Mouse (Mus musculus) liver, embryonic 13.5 days (tissue): ENCODE data around the gene Nap1l4. TPM values are rescaled to one million over a fixed set of nuclear protein-coding genes. Genes with fewer than 3 reads are reported as not detected.

Experiments used
- ATAC-seq: fragments of 200-750 bp; cut with Nextera tagmentation; 2 replicates; pipeline ENCODE4 v1.8.0; 2017; ENCODE audit warnings: low read depth, mild to moderate bottlenecking, moderate number of reproducible peaks, moderate library complexity
- DNase-seq: peaks from one replicate; pipeline ENCODE4 v3.0.0; 2022
- H3K27ac ChIP-seq: fragments of 300-500 bp; sonication (generic); 2 replicates; pipeline ENCODE4 v1.5.1; 2015; ENCODE audit warnings: moderate library complexity, mild to moderate bottlenecking, inconsistent platforms
- H3K27me3 ChIP-seq: fragments of 300-500 bp; sonication (generic); 2 replicates; pipeline ENCODE4 v1.6.1; 2015; ENCODE audit warnings: mild to moderate bottlenecking, inconsistent platforms
- H3K36me3 ChIP-seq: fragments of 300-500 bp; sonication (generic); 2 replicates; pipeline ENCODE4 v1.6.1; 2015; ENCODE audit warnings: mild to moderate bottlenecking, inconsistent platforms
- H3K4me1 ChIP-seq: fragments of 300-500 bp; sonication (generic); replicated peaks from 2 replicates; pipeline ENCODE4 v1.6.1; 2015; ENCODE audit warnings: inconsistent platforms
- H3K4me2 ChIP-seq: fragments of 300-500 bp; sonication (generic); 2 replicates; pipeline ENCODE4 v1.6.1; 2015; ENCODE audit warnings: inconsistent platforms, mild to moderate bottlenecking, moderate library complexity
- H3K4me3 ChIP-seq: fragments of 300-500 bp; sonication (generic); replicated peaks from 2 replicates; pipeline ENCODE4 v1.5.1; 2015; ENCODE audit warnings: mild to moderate bottlenecking, inconsistent platforms
- H3K9ac ChIP-seq: fragments of 300-500 bp; sonication (generic); 2 replicates; pipeline ENCODE4 v1.6.1; 2015; ENCODE audit warnings: mild to moderate bottlenecking, inconsistent platforms
- H3K9me3 ChIP-seq: fragments of 300-500 bp; sonication (generic); replicated peaks from 2 replicates; pipeline ENCODE4 v1.6.1; 2016; ENCODE audit warnings: inconsistent platforms
- WGBS: fragments of 180-500 bp; shearing (Covaris S2); methylation state at CpG from one replicate; pipeline ENCODE4 v1.1.7; 2015; ENCODE audit not compliant: insufficient replicate concordance; 5-methylcytosine and 5-hydroxymethylcytosine counted together
- polyA plus RNA-seq: library from polyadenylated mRNA; unstranded; fragments of >200 nt; fragmentation: Nextera tagmentation; extraction: Ambion mirVana; gene quantifications from 2 replicates; pipeline ENCODE4 v1.2.1, GENCODE M21; 2015

Nap1l4 gene
- polyA plus RNA-seq, 1 experiment from 2014 or later, result 96.7 TPM

DNA sequence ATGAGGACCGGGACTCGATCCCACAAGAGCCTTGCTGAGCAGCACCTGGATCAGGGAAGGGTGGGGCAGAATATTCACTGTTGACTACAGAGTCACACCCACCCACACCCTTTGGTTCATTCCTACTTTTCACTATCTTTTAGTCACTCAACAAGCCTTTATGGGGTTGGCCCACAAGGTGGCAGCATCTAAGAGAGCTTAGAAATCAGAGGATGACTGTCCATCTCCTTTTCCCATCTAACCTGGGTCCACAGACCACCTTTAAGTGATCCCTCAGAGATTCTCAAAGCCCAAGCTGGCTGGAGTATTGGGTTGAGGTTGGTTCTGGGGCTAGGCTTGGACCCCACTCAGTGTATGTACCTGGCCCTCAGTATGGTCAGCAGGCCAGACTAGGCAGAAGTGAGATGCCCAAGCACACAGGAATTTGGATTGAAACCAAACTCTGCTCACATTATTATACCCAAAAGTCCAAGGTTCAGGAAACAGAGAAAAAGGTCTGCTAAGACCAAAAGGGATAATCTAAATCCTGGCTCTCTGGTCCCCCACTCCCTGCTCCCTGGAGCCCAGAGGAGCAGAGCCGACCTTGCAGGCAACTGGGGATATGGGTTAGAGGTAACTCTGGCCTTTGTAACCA is 72.1 kb downstream of the Nap1l4 start:
- H3K9me3 ChIP-seq, result no peaks in the 10 kb centered on the region
- H3K27ac ChIP-seq, result no peak overlapping the region
- DNase-seq (no peak), ATAC-seq (no peak)
- WGBS, result 59% methylated on average over 3 of the region's 3 CpGs
- no peaks in the 10 kb centered on the region for H3K36me3 ChIP-seq
- H3K4me1 ChIP-seq, result peaks cover 4% of the 10 kb centered on the region
- peaks cover 12% of the 10 kb centered on the region for H3K27me3 ChIP-seq
- H3K4me2 ChIP-seq, result no peak overlapping the region
- H3K9ac ChIP-seq, result no peak overlapping the region
- H3K4me3 ChIP-seq, result no peak overlapping the region

- DNase-seq, result no peak
- Histone ChIP-seq H3K27ac (no peak overlapping the region), H3K9ac (no peak overlapping the region), H3K4me1 (peaks cover 4% of the 10 kb centered on the region), H3K9me3 (no peaks in the 10 kb centered on the region), H3K4me2 (no peak overlapping the region), H3K4me3 (no peak overlapping the region), H3K36me3 (no peaks in the 10 kb centered on the region), H3K27me3 (peaks cover 7% of the 10 kb centered on the region)
- ATAC-seq, result peak; percentile 37
- 48% methylated on average over 11 of the region's 11 CpGs for WGBS
Observed at GRCm38 (mm10) chr7:143475876-143476275, 73.0 kb downstream of the Nap1l4 start.

DNA sequence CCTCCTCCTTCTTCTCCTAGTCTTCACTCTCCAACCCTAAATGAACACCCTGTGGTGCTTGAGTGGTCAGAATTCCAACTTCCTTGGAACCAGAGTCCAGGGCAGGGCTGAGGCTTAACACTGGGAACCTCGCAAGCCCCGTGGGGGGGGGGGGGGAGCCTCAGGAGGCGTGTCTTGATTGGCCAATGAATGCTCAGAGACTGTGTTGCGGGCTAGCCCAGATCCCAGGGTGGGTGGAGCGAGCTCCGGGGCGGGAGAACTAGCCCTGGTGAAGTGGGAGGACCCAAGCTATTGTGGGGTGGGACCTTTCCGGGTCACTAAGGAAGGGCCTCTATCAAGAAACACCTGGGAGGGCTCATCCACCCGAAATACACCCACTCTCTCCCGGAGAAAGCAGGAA is 74.1 kb downstream of the Nap1l4 start:
- no peak overlapping the region for H3K4me2 ChIP-seq

GRCm38 (mm10) chr7:143473347-143474101 is 75.4 kb downstream of the Nap1l4 start, which contains the start of gene Slc22a18:
Gene Slc22a18, plus strand, starts transcription at chr7:143473736.
- Histone ChIP-seq H3K9me3 (no peaks in the 10 kb centered on the region), H3K4me2 (peak within 1 kb of the TSS; percentile 29), H3K27me3 (peaks cover 7% of the 10 kb centered on the region; the same call in 1 of the 2 replicates), H3K4me1 (peaks cover 9% of the 10 kb centered on the region), H3K4me3 (peak within 1 kb of the TSS; percentile 1; the same call in 1 of the 2 replicates), H3K36me3 (no peaks in the 10 kb centered on the region), H3K9ac (no peak within 1 kb of the TSS), H3K27ac (no peak within 1 kb of the TSS)
- WGBS, result 24% methylated on average over 4 of the region's 4 CpGs
- ATAC-seq (no peak), DNase-seq (no peak)

More for the DNA sequence above, 74.1 kb downstream of the Nap1l4 start:
- 25% methylated on average over 10 of the region's 10 CpGs for WGBS
- H3K27me3 ChIP-seq, result no peaks in the 10 kb centered on the region
- no peak overlapping the region for H3K27ac ChIP-seq
- DNase-seq (no peak), ATAC-seq (peak; percentile 24)
- H3K36me3 ChIP-seq, result no peaks in the 10 kb centered on the region
- H3K9ac ChIP-seq, result no peak overlapping the region
- no peak overlapping the region for H3K4me3 ChIP-seq
- peaks cover 5% of the 10 kb centered on the region for H3K4me1 ChIP-seq
- no peaks in the 10 kb centered on the region for H3K9me3 ChIP-seq

DNA sequence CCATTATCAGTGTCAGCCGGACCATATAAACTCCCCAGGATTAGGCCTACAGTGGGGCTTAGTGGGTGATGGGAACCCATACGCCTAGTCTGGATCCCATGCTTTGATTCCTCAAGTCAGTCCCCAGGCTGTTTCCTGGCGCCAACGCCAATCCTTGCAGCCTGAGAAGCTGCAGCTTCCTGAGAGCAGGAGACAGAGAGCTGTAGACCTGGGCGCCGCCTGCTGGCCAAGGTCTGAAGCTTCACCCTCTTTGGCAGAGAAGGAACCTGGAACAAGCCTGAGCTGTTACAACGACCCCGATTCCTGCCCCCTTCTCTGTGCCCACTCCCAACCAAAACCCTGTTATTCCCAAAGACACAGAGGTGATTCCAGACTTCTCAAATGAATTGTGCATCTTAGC is 79.0 kb downstream of the Nap1l4 start:
- H3K4me3 ChIP-seq, result no peak overlapping the region
- no peak for ATAC-seq

GRCm38 (mm10) chr7:143467714-143468113 is 81.2 kb downstream of the Nap1l4 start:
- Histone ChIP-seq H3K4me2 (no peak overlapping the region), H3K4me1 (peaks cover 26% of the 10 kb centered on the region), H3K27me3 (peaks cover 56% of the 10 kb centered on the region), H3K27ac (no peak overlapping the region), H3K9ac (no peak overlapping the region), H3K4me3 (no peak overlapping the region), H3K9me3 (0 out of 2 replicates have a peak, but pooled peaks cover 4% of the 10 kb centered on the region), H3K36me3 (no peaks in the 10 kb centered on the region)
- DNase-seq, result no peak
- no peak for ATAC-seq
- 11% methylated on average over 6 of the region's 6 CpGs for WGBS

More for the DNA sequence above, 79.0 kb downstream of the Nap1l4 start:
- Histone ChIP-seq H3K27ac (no peak overlapping the region), H3K27me3 (peaks cover 34% of the 10 kb centered on the region), H3K36me3 (no peaks in the 10 kb centered on the region), H3K4me1 (peaks cover 11% of the 10 kb centered on the region), H3K4me2 (no peak overlapping the region), H3K9me3 (no peaks in the 10 kb centered on the region), H3K9ac (no peak overlapping the region)
- DNase-seq, result no peak
- WGBS, result 17% methylated on average over 8 of the region's 8 CpGs

DNA sequence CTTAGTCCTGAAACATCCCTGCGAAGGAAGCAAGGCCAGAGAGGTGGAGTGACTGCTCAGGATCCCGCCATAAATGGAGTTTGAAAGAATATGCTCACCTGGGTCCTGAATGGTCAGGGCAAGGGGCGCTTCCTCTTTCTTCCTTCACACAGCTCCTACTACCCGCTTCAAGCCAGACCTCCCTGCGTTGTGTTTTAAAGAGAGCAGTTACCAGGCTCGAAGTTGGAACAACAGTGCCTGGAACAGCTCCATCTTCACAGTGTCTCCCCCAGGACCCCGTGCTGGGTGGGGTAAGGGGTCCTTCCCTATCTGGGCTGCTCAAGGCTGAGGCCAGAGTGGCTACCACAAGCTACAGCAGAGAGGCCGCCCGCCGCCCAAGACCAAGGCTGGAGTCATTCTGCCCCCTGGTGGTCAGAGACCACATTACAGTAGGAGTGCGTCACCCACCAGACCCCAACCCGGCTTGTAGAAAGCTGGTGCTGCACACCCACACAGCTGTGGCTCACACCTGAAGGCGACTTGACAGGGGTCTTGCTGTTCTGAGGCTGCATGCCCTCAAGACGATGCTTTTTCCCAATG is 82.7 kb downstream of the Nap1l4 start:
- Histone ChIP-seq H3K9me3 (peaks cover 7% of the 10 kb centered on the region; the same call in 1 of the 2 replicates), H3K4me3 (no peak overlapping the region), H3K9ac (no peak overlapping the region), H3K27ac (no peak overlapping the region), H3K27me3 (peaks cover 70% of the 10 kb centered on the region), H3K36me3 (no peaks in the 10 kb centered on the region), H3K4me2 (no peak overlapping the region), H3K4me1 (peaks cover 33% of the 10 kb centered on the region)
- ATAC-seq (no peak), DNase-seq (peak; percentile 50)
- WGBS, result 21% methylated on average over 14 of the region's 14 CpGs

- Histone ChIP-seq H3K9me3 (peaks cover 19% of the 10 kb centered on the region), H3K4me3 (peak overlapping the region; percentile 46), H3K9ac (peak overlapping the region; percentile 51), H3K4me2 (peak overlapping the region; percentile 70), H3K4me1 (peaks cover 43% of the 10 kb centered on the region), H3K36me3 (peaks cover 5% of the 10 kb centered on the region; the same call in 1 of the 2 replicates), H3K27ac (no peak overlapping the region), H3K27me3 (peaks cover 82% of the 10 kb centered on the region)
- peak; percentile 45 for DNase-seq
- no peak for ATAC-seq
- WGBS, result 16% methylated on average over 50 of the region's 56 CpGs
Observed at GRCm38 (mm10) chr7:143464811-143465560, 83.9 kb downstream of the Nap1l4 start.

DNA sequence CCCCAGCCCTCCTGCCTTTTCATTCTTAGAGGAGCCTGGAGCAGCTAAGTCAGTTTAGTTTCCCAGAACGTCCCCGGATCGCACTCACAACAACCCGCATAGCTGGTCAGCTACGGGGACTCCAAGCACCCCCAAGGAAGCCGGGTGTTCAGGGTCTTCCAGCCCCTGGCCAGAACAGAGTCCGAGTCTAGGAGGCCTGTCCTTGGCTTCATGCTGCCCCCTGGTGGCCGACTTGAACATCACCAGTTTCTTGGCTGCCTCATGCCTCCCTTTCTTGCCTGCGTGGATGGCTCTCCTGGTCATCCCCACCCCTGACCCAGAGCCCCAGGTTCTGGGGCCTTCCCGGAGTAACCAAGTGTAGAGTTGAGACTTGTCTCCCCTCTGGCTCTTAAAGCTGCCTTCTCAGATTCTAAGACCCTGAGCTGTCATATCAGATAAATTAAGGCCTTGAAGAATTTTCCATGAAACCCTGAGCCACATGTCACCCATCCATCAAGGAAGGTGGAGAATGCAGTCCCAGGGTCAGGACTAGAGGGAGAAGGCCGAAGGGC is 85.0 kb downstream of the Nap1l4 start:
- Histone ChIP-seq H3K9ac (0 out of 2 replicates have a peak overlapping the region, but pooled peaks have one; percentile 51), H3K4me2 (no peak overlapping the region), H3K27ac (no peak overlapping the region), H3K9me3 (peaks cover 29% of the 10 kb centered on the region), H3K36me3 (peaks cover 5% of the 10 kb centered on the region; the same call in 1 of the 2 replicates), H3K4me3 (no peak overlapping the region), H3K4me1 (peaks cover 38% of the 10 kb centered on the region), H3K27me3 (peaks cover 90% of the 10 kb centered on the region)
- peak; percentile 53 for DNase-seq
- ATAC-seq, result no peak
- WGBS, result 28% methylated on average over 11 of the region's 11 CpGs
